Mouse (Mus musculus) embryonic facial prominence, embryonic 13.5 days (tissue): ENCODE data around the gene Cnst. TPM values are rescaled to one million over a fixed set of nuclear protein-coding genes. Genes with fewer than 3 reads are reported as not detected.

ENCODE experiments used
- ATAC-seq: fragments of 200-750 bp; cut with Nextera tagmentation; 2 replicates; pipeline ENCODE4 v1.8.0; 2017; ENCODE audit warnings: low read depth; ENCODE audit not compliant: insufficient number of reproducible peaks, insufficient read depth, low FRiP score, low TSS enrichment
- H3K27ac ChIP-seq: fragments of 300-500 bp; sonication (generic); 2 replicates; pipeline ENCODE4 v1.5.1; 2015; ENCODE audit warnings: moderate library complexity, mild to moderate bottlenecking, inconsistent platforms
- H3K27me3 ChIP-seq: fragments of 300-500 bp; sonication (generic); 2 replicates; pipeline ENCODE4 v1.6.1; 2015; ENCODE audit warnings: mild to moderate bottlenecking, inconsistent platforms
- H3K36me3 ChIP-seq: fragments of 300-500 bp; sonication (generic); 2 replicates; pipeline ENCODE4 v1.6.1; 2015; ENCODE audit warnings: mild to moderate bottlenecking, inconsistent platforms
- H3K4me1 ChIP-seq: fragments of 300-500 bp; sonication (generic); 2 replicates; pipeline ENCODE4 v1.6.1; 2015; ENCODE audit warnings: inconsistent platforms
- H3K4me2 ChIP-seq: fragments of 300-500 bp; sonication (generic); 2 replicates; pipeline ENCODE4 v1.6.1; 2015; ENCODE audit warnings: moderate library complexity, mild to moderate bottlenecking, inconsistent platforms
- H3K4me3 ChIP-seq: fragments of 300-500 bp; sonication (generic); 2 replicates; pipeline ENCODE4 v1.5.1; 2015; ENCODE audit warnings: mild to moderate bottlenecking, inconsistent platforms
- H3K9ac ChIP-seq: fragments of 300-500 bp; sonication (generic); 2 replicates; pipeline ENCODE4 v1.6.1; 2015; ENCODE audit warnings: mild to moderate bottlenecking, inconsistent platforms
- H3K9me3 ChIP-seq: fragments of 300-500 bp; sonication (generic); 2 replicates; pipeline ENCODE4 v1.6.1; 2016; ENCODE audit warnings: inconsistent platforms
- WGBS: fragments of 180-500 bp; shearing (Covaris S2); methylation state at CpG from one replicate; pipeline ENCODE4 v1.1.7; 2015; ENCODE audit warnings: mixed read lengths; 5-methylcytosine and 5-hydroxymethylcytosine counted together
- polyA plus RNA-seq: library from polyadenylated mRNA; unstranded; fragments of >200 nt; fragmentation: Nextera tagmentation; extraction: Ambion mirVana; gene quantifications from 2 replicates; pipeline ENCODE4 v1.2.1, GENCODE M21; 2015

Gene Cnst
- polyA plus RNA-seq, 1 experiment from 2014 or later: 17.4 TPM

DNA sequence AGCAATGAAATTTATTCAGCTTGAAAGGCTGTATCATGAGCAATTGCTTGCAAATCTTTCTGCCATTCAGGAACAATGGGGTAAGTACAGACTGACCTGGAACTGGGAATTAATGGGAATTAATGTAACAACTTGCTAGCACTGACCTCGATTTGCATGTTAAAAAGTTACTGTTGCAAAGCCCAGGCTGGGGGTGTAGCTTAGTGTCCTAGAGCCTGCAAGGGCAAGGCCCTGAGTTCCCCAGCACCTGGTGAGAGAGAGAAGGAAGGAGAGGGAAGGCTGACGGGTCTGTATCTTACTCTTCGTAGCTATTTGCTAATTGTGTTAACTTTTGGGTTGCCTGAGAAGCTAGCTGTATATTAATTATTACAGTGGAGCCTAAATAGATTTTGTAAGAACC lies 58.4 kb downstream of the Cnst start:
- H3K9ac ChIP-seq: no peak overlapping the region
- 57% methylated on average over 3 of the region's 3 CpGs for WGBS

DNA sequence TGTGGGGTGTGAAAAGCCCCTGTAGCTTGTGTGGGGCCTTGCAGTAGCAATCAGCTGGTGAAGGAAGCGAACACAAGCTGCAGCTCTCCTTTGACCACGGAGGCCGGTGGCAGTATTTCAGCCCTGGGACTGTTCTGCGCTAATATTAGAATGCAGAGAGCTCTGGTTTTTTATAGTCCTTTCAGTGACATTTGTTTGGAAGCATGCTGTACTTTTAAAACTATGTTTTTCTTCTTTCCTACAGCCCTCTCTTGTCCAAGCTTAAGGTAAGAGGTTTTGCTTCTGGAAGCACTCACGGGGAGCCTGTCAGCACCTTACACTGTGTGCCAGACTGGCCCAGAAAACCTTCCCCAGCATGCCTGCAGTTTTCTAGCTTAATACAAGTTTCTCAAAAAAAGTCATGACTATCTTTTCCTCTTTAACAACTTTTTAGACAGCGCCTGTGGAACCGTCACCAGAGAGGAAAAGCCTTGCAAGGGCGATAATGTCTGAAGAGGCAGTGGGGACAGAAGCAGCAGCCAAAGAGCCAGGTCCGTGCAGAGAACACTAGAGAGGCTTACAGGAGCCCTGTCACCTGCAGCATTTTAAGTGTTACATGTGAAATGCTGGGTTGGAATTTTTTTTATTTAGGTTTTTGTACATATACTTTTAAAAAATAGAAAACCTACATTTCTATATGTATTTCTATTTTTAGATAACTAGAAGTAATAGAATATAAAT lies 60.0 kb downstream of the Cnst start:
- H3K36me3 ChIP-seq: peaks cover 26% of the 10 kb centered on the region
- no peak overlapping the region for H3K4me3 ChIP-seq
- ATAC-seq: no peak
- no peak overlapping the region for H3K27ac ChIP-seq
- H3K4me1 ChIP-seq: no peaks in the 10 kb centered on the region
- WGBS: 88% methylated on average over 9 of the region's 9 CpGs
- H3K9me3 ChIP-seq: no peaks in the 10 kb centered on the region
- no peaks in the 10 kb centered on the region for H3K27me3 ChIP-seq
- no peak overlapping the region for H3K4me2 ChIP-seq
- H3K9ac ChIP-seq: no peak overlapping the region

More for the DNA sequence above, 58.4 kb downstream of the Cnst start:
- H3K27ac ChIP-seq: no peak overlapping the region
- H3K4me2 ChIP-seq: no peak overlapping the region
- H3K36me3 ChIP-seq: peaks cover 16% of the 10 kb centered on the region
- H3K4me1 ChIP-seq: no peaks in the 10 kb centered on the region
- no peak overlapping the region for H3K4me3 ChIP-seq
- H3K9me3 ChIP-seq: no peaks in the 10 kb centered on the region
- no peaks in the 10 kb centered on the region for H3K27me3 ChIP-seq
- ATAC-seq: no peak

DNA sequence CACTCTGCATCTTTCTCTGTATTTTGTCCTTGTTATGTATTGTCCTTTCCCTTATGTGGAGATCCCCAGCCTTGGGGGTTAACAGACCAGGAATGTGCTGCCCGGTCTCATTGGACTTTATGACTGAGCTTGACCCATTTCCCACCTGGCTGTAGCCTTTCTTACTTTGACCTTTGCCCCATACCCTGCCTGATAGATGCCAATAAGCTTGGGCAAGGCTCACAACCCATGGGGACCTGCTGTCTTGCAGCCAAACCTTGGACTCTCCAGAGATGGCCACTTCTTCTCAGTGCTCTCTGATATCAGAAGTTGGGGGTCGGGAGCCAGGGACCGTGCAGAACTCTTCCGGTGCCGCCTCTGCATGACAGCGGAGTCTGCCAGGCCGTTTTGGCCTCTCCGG lies 62.4 kb downstream of the Cnst start:
- Histone ChIP-seq H3K27me3 (no peaks in the 10 kb centered on the region), H3K9ac (no peak overlapping the region), H3K36me3 (peaks cover 28% of the 10 kb centered on the region), H3K4me1 (no peaks in the 10 kb centered on the region), H3K27ac (no peak overlapping the region), H3K9me3 (no peaks in the 10 kb centered on the region), H3K4me3 (no peak overlapping the region), H3K4me2 (no peak overlapping the region)
- WGBS: 89% methylated on average over 8 of the region's 8 CpGs
- ATAC-seq: no peak

DNA sequence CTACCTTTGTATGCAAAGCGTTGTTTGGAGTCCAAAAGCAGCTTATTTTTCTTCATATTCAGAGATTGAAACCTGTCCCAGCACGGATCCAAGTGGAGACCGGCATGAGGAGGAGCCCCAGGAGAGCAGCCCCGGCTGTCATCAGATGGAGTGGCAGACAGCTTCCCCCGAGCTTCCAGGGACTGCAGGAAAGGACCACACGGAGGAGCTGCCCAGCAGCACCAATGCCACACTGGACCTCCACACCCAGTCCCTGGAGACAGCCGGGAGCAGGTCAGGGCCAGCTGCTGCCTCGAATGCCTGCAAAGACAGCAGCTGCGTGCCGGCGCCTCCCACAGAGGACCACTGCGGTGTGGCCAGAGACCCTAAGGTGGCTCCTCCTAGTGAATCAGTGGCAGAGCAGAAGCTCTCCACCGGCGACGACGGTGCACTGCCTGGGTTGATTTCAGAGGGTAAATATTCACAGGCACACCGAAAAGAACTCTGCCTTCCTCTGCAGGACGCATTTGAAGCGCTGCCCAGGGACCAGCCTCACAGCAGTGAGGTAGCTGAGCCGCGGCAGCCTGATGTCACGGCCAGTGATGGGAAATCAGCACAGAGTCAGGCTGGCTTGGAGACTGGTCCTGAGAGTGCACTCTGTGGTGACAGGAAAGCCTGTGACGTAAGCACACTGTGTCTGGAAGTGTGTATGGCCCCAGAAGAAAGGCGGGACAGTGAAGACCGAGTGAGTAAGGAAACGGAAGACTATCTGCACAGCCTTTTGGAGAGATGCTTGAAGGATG lies 63.7 kb downstream of the Cnst start:
- Histone ChIP-seq H3K27me3 (no peaks in the 10 kb centered on the region), H3K4me3 (no peak overlapping the region), H3K9me3 (no peaks in the 10 kb centered on the region), H3K4me2 (no peak overlapping the region), H3K4me1 (no peaks in the 10 kb centered on the region), H3K9ac (no peak overlapping the region), H3K36me3 (peaks cover 31% of the 10 kb centered on the region), H3K27ac (no peak overlapping the region)
- 61% methylated on average over 26 of the region's 26 CpGs for WGBS
- ATAC-seq: no peak

DNA sequence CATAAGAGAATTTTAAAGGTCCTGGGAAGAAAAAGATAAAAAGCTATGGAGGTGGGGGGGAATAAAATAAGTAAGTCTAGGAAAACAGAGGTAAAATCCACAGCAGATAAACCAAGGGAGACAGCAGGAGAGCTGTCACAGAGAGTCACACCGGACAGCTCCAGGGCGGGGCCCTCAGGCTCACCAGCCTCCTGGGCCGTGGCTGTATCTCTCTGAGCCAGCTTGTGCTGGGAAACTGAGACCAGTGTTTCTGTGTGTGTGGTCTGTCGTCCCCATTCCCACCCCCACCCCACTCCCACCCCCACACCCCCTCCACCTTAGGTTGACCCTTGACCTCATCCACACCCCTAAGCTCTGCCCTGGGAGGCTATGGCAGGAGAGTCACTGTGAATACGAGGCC lies 65.0 kb downstream of the Cnst start:
- H3K9me3 ChIP-seq: no peaks in the 10 kb centered on the region
- ATAC-seq: no peak
- H3K9ac ChIP-seq: no peak overlapping the region
- WGBS: 51% methylated on average over 5 of the region's 5 CpGs
- H3K36me3 ChIP-seq: peaks cover 26% of the 10 kb centered on the region
- H3K27ac ChIP-seq: no peak overlapping the region
- no peaks in the 10 kb centered on the region for H3K27me3 ChIP-seq
- no peak overlapping the region for H3K4me3 ChIP-seq
- H3K4me2 ChIP-seq: no peak overlapping the region
- no peaks in the 10 kb centered on the region for H3K4me1 ChIP-seq

DNA sequence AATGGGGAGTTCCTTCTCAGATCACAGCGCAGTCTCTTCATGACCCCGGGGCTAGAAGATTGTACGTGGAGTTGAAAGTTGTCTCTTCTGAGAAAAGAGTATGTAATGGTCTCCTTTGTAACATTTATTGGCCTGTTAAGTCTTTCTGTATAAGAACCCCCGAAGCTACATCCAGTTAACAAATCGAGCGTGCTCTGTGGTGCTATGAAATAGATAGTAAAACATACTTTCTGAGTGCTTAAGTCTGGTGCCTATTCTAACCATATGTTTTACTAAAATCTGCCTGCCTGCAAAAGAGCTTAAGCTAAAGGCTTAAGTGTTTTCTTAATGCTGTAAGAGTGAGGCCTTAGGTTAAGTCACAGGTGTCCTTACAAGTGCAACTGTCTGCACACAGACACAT lies 66.2 kb downstream of the Cnst start:
- no peak overlapping the region for H3K27ac ChIP-seq

DNA sequence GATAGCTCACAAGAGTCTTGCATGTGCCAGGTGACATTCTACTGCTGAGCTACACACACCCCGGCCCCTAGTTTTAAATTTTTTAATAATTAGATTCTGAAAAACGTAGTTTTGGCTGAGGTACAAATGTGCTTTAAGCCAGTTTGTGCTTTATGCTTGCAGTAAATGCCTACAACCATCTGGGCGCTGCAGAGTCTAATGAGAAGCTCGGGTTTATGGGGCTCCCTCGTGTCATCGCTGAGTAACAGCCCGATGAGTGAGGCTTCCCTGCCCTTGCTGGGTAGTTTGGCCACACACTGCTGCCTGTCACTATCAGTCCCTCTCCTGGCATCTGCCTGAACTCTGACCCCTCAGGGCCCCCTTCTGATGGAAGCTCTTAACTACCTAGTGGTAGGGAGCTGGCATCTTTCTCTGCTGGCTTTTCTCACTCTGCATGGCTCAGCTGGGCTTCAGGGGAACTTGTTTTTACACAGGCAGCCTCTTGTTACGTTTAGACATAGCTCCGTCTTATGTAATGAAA lies 66.9 kb downstream of the Cnst start:
- 66% methylated on average over 9 of the region's 9 CpGs for WGBS
- Histone ChIP-seq H3K9me3 (no peaks in the 10 kb centered on the region), H3K4me2 (no peak overlapping the region), H3K9ac (no peak overlapping the region), H3K27ac (no peak overlapping the region), H3K4me3 (no peak overlapping the region), H3K27me3 (no peaks in the 10 kb centered on the region), H3K36me3 (peaks cover 29% of the 10 kb centered on the region), H3K4me1 (no peaks in the 10 kb centered on the region)
- ATAC-seq: no peak

More for the DNA sequence above, 66.2 kb downstream of the Cnst start:
- no peaks in the 10 kb centered on the region for H3K4me1 ChIP-seq
- ATAC-seq: no peak
- H3K4me2 ChIP-seq: no peak overlapping the region
- no peaks in the 10 kb centered on the region for H3K27me3 ChIP-seq
- H3K9ac ChIP-seq: no peak overlapping the region
- peaks cover 32% of the 10 kb centered on the region for H3K36me3 ChIP-seq
- H3K9me3 ChIP-seq: no peaks in the 10 kb centered on the region
- 71% methylated on average over 6 of the region's 6 CpGs for whole genome bisulfite sequencing
- H3K4me3 ChIP-seq: no peak overlapping the region

DNA sequence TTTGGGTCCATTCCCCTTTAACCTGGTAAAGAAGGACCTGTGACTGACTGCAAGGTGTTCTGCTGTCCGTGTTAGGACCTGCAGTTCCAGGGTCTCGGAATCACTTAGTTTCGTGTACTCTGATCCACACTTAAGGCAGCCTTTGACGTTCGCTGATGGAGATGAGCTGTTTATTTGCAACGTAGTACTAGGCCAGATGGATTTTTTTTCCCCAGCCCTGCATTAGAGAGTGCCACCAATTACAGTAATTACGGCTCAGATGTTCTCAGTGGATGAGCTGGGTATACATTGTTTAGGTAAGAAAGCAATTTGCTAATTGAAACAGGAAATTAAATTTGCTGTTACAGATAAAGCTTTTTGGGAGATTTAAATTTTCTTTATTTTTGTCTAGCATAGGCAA lies 71.3 kb downstream of the Cnst start:
- Histone ChIP-seq H3K4me2 (no peak overlapping the region), H3K4me3 (no peak overlapping the region), H3K27me3 (no peaks in the 10 kb centered on the region), H3K9me3 (no peaks in the 10 kb centered on the region), H3K27ac (no peak overlapping the region), H3K4me1 (no peaks in the 10 kb centered on the region), H3K36me3 (peaks cover 13% of the 10 kb centered on the region), H3K9ac (no peak overlapping the region)
- 64% methylated on average over 7 of the region's 7 CpGs for WGBS
- ATAC-seq: no peak

DNA sequence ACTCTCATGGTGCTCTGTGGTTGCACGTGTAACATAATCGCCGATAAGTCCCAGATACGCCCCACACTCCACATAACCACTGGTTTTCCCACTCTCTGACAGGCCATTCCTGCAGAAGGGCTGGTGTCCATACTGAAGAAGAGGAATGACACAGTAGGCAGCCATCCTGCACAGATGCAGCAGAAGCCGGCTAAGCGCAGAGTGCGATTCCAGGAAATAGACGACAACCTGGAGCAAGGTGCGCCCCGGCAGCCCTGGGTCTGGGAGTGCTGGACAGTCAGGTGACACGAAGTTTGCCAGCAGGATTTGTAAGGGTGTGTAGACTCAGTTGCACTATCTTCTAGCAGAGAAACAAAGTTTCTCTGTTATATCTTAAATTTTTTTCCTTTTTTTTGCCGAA lies 76.5 kb downstream of the Cnst start:
- Histone ChIP-seq H3K9me3 (no peaks in the 10 kb centered on the region), H3K4me1 (no peaks in the 10 kb centered on the region), H3K9ac (no peak overlapping the region), H3K4me3 (no peak overlapping the region), H3K36me3 (peaks cover 22% of the 10 kb centered on the region), H3K27ac (no peak overlapping the region), H3K4me2 (no peak overlapping the region), H3K27me3 (no peaks in the 10 kb centered on the region)
- 90% methylated on average over 12 of the region's 12 CpGs for WGBS
- no peak for ATAC-seq

DNA sequence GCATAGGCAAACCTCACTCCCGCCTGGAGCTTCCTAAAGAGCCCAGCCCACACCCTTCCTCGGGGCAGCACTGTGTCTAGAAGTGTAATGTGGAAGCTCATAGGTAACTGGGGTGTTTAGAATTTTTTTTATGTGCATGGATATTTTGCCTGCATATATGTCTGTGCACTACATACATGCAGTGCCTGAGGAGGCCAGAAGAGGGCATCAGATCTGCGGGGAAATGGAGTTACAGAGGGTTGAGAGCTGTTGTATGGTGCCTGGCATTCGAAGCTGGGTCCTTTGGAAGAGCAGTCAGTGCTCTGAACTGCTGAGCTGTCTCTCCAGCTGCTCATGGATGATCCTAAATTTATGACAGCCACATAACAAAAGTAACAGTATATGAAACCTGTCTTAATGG lies 77.5 kb downstream of the Cnst start:
- no peak overlapping the region for H3K27ac ChIP-seq
- H3K4me2 ChIP-seq: no peak overlapping the region
- H3K36me3 ChIP-seq: peaks cover 22% of the 10 kb centered on the region
- no peaks in the 10 kb centered on the region for H3K9me3 ChIP-seq
- WGBS: 52% methylated on average over 4 of the region's 4 CpGs
- H3K27me3 ChIP-seq: no peaks in the 10 kb centered on the region
- no peak for ATAC-seq
- no peak overlapping the region for H3K4me3 ChIP-seq
- H3K9ac ChIP-seq: no peak overlapping the region
- no peaks in the 10 kb centered on the region for H3K4me1 ChIP-seq

DNA sequence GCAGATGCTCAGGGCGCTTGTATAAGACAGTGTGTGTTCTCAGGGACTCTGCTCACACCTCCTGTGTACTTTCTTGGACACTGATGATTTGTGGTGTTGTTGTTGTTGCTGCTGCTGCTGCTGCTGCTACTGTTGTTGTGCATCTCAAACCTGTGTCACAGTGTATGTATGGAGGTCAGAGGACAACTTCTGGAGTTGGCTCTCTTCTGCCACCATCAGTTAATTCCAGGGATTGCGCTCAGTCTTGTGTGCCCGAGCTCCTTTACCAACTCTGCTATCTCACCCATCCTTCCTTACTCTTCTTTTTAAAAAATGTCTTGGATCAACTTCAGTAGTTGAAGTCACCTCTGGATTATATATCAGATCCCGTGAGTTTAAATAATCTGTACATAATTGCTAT lies 78.2 kb downstream of the Cnst start:
- no peak overlapping the region for H3K27ac ChIP-seq
- 63% methylated on average over 4 of the region's 4 CpGs for WGBS
- no peak for ATAC-seq

DNA sequence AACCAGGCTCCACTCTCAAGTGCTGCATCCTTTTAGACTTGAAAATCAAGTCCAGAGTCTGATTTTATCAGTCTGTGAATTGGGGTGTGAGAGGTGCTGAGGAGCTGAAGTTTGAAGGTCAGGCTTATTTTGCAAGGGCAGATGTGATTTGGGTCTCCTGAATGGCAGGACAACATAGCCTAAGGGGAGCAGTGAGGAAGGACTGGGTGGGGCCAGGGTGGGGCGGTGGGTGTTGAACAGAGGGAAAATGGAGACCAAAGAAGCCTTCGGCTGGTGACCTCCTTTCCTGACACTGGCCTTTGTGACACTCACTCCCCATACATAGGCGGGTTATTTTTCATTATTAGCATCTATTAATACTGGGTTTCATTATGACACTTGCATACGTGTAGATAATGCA lies 81.7 kb downstream of the Cnst start:
- whole genome bisulfite sequencing: 88% methylated on average over 4 of the region's 4 CpGs
- no peaks in the 10 kb centered on the region for H3K9me3 ChIP-seq
- H3K4me1 ChIP-seq: no peaks in the 10 kb centered on the region
- no peak overlapping the region for H3K4me3 ChIP-seq
- H3K4me2 ChIP-seq: no peak overlapping the region
- H3K9ac ChIP-seq: no peak overlapping the region
- H3K36me3 ChIP-seq: peaks cover 17% of the 10 kb centered on the region
- H3K27ac ChIP-seq: no peak overlapping the region
- H3K27me3 ChIP-seq: no peaks in the 10 kb centered on the region
- ATAC-seq: no peak

More for the DNA sequence above, 78.2 kb downstream of the Cnst start:
- peaks cover 19% of the 10 kb centered on the region for H3K36me3 ChIP-seq
- H3K4me3 ChIP-seq: no peak overlapping the region
- no peaks in the 10 kb centered on the region for H3K4me1 ChIP-seq
- H3K27me3 ChIP-seq: no peaks in the 10 kb centered on the region
- H3K9ac ChIP-seq: no peak overlapping the region
- H3K4me2 ChIP-seq: no peak overlapping the region
- no peaks in the 10 kb centered on the region for H3K9me3 ChIP-seq
